Mouse (Mus musculus) neural tube, embryonic 11.5 days (tissue): ENCODE results near the gene Cage1. TPM values are rescaled to one million over a fixed set of nuclear protein-coding genes. Genes with fewer than 3 reads are reported as not detected.

Experiments used
- ATAC-seq: fragments of 200-750 bp; cut with Nextera tagmentation; 2 replicates; pipeline ENCODE4 v1.8.0; 2017; ENCODE audit warnings: moderate number of reproducible peaks, mild to moderate bottlenecking, moderate TSS enrichment, moderate library complexity; ENCODE audit not compliant: insufficient read depth, low FRiP score, low TSS enrichment
- DNase-seq: peaks from one replicate; pipeline ENCODE4 v3.0.0-alpha.2; 2015; ENCODE audit warnings: low spot score
- H3K27ac ChIP-seq: fragments of 300-500 bp; sonication (generic); 2 replicates; pipeline ENCODE4 v1.5.1; 2014; ENCODE audit warnings: low read depth, mild to moderate bottlenecking, low read length
- H3K27me3 ChIP-seq: fragments of 300-500 bp; sonication (generic); 2 replicates; pipeline ENCODE4 v1.6.1; 2014; ENCODE audit warnings: mild to moderate bottlenecking, low read length, mixed read lengths; ENCODE audit not compliant: control insufficient read depth, insufficient read depth
- H3K36me3 ChIP-seq: fragments of 300-500 bp; sonication (generic); 2 replicates; pipeline ENCODE4 v1.6.1; 2014; ENCODE audit warnings: mild to moderate bottlenecking, low read length, moderate library complexity, mixed read lengths; ENCODE audit not compliant: control insufficient read depth, insufficient read depth
- H3K4me1 ChIP-seq: fragments of 300-500 bp; sonication (generic); 2 replicates; pipeline ENCODE4 v1.6.1; 2014; ENCODE audit warnings: low read length, mixed read lengths; ENCODE audit not compliant: control insufficient read depth, insufficient read depth
- H3K4me2 ChIP-seq: fragments of 300-500 bp; sonication (generic); 2 replicates; pipeline ENCODE4 v1.6.1; 2014; ENCODE audit warnings: low read depth, mild to moderate bottlenecking, moderate library complexity
- H3K4me3 ChIP-seq: fragments of 300-500 bp; sonication (generic); 2 replicates; pipeline ENCODE4 v1.5.1; 2014; ENCODE audit warnings: low read depth, low read length
- H3K9ac ChIP-seq: fragments of 300-500 bp; sonication (generic); 2 replicates; pipeline ENCODE4 v1.6.1; 2014; ENCODE audit warnings: mild to moderate bottlenecking, low read length
- H3K9me3 ChIP-seq: fragments of 300-500 bp; sonication (generic); 2 replicates; pipeline ENCODE4 v1.6.1; 2016; ENCODE audit warnings: low read length; ENCODE audit not compliant: control insufficient read depth
- WGBS: fragments of 180-500 bp; shearing (Covaris S2); extraction: QIAGEN DNeasy Blood & Tissue Kit; methylation state at CpG from one replicate; pipeline ENCODE4 v1.1.7; 2014; 5-methylcytosine and 5-hydroxymethylcytosine counted together
- polyA plus RNA-seq: library from polyadenylated mRNA; unstranded; fragments of >200 nt; fragmentation: Nextera tagmentation; extraction: Ambion mirVana; gene quantifications from 2 replicates; pipeline ENCODE4 v1.2.1, GENCODE M21; 2014

Gene Cage1
- polyA plus RNA-seq, 1 experiment from 2014 or later, result 0.68 TPM

DNA sequence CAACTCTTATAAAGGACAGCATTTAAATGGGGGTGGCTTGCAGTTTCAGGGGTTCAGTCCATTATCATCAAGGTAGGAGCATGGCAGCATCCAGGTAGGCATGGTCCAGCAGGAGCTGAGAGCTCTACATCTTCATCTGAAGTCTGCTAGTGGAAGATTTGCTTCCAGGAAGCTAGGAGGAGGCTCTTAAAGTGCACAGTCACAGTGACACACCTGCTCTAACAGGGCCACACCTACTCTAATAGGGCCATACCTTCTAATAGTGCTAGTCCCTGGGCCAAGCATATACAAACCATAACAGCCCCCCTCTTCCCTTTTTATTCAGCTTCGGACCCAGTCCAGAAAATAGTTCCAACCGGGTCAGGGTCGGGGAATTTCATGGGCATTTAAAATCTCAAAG lies 37.2 kb downstream of the Cage1 start:
- no peaks in the 10 kb centered on the region for H3K36me3 ChIP-seq
- WGBS, result 63% methylated on average over 3 of the region's 3 CpGs
- no peak for ATAC-seq
- no peak overlapping the region for H3K4me3 ChIP-seq
- H3K27ac ChIP-seq, result no peak overlapping the region
- H3K4me2 ChIP-seq, result no peak overlapping the region
- no peak for DNase-seq
- no peaks in the 10 kb centered on the region for H3K27me3 ChIP-seq
- no peaks in the 10 kb centered on the region for H3K4me1 ChIP-seq
- H3K9ac ChIP-seq, result no peak overlapping the region
- no peaks in the 10 kb centered on the region for H3K9me3 ChIP-seq

DNA sequence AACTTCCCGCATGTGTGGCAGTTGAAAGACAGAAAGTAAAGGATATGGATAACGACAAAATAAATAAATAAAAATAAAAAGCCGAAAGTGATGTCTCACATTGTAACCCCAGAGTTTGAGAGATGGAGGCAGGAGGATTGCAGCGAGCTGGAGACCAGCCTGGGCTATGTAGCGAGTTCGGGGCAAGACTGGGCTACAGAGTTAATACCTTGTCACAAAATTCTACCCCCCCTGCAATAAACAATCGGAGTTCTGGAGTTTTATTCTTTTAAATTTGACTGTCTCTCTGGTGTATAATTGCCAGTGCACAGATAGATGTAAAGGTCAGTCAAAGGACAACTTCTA lies 42.5 kb downstream of the Cage1 start:
- ATAC-seq (peak; percentile 56), DNase-seq (no peak)
- Histone ChIP-seq H3K4me1 (peaks cover 7% of the 10 kb centered on the region; the same call in 1 of the 2 replicates), H3K36me3 (peaks cover 3% of the 10 kb centered on the region; the same call in 1 of the 2 replicates), H3K4me2 (peak overlapping the region; percentile 83), H3K4me3 (peak overlapping the region; percentile 93; the same call in 1 of the 2 replicates), H3K9me3 (no peaks in the 10 kb centered on the region), H3K9ac (peak overlapping the region; percentile 35; the same call in 1 of the 2 replicates), H3K27me3 (no peaks in the 10 kb centered on the region), H3K27ac (no peak overlapping the region)
- 23% methylated on average over 7 of the region's 7 CpGs for WGBS

DNA sequence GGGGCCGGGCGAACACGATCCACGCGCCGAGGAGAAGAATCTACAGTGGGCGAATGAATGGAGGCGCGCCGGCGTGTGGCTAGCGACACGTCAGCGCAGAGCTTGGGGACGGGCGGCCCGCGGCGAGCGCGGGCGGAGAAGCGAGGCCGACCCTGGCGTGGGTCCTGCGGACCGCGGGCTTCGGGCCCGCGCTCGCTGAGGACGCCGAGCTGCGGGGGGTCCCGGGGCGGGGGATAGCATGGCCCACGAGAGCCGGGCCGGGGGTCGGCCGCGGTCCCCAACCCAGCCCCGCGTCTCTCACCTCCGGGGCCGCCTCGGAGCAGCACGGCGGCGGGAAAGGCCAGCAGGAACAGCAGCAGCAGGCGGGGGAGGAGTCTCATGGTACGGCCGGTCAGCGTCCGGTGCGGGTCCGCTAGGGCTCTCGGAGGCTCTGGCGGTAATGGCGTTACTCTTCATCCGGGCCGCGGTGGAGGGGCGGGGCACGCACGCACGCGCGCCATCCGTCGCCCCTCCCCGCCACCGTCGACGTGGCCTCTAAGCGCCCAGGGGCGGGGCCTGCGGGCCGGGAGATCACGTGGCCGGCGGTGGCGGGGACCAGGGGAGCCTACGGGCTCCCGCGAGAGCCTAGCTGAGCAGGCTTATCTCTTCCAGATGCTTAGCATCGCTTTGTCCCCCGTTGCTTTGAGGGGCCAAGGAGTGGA lies 43.0 kb downstream of the Cage1 start, which contains the start of gene Ssr1:
Gene Ssr1, minus strand, starts transcription at position 514 of the 701 bp plus-strand sequence.
- H3K9ac ChIP-seq, result peak within 1 kb of the TSS; percentile 81
- DNase-seq, result peak; percentile 99
- H3K9me3 ChIP-seq, result no peaks in the 10 kb centered on the region
- peaks cover 6% of the 10 kb centered on the region for H3K36me3 ChIP-seq
- peak; percentile 98 for ATAC-seq
- peak within 1 kb of the TSS; percentile 81 for H3K27ac ChIP-seq
- WGBS, result under 1% methylated on average over 70 of the region's 89 CpGs
- H3K4me2 ChIP-seq, result peak within 1 kb of the TSS; percentile 83
- H3K4me1 ChIP-seq, result peaks cover 7% of the 10 kb centered on the region; the same call in 1 of the 2 replicates
- no peaks in the 10 kb centered on the region for H3K27me3 ChIP-seq
- H3K4me3 ChIP-seq, result peak within 1 kb of the TSS; percentile 93

DNA sequence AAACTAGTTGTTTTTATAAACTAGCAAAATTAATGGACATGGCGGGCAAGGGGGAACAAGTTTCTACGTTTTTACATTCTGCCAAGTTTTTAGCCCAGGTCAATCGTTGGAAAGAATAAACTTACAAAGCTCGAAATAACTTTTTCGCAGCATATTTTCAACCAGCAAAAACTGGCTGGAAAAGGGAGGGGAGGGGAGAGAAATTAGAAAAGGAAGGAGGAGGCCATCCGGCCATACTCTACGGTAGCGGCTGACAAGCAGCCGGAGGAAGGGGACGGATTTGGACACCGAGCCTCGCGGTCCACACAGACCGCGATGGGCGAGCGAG lies 43.5 kb downstream of the Cage1 start:
- Histone ChIP-seq H3K4me1 (peaks cover 7% of the 10 kb centered on the region; the same call in 1 of the 2 replicates), H3K9me3 (no peaks in the 10 kb centered on the region), H3K27ac (peak overlapping the region; percentile 81), H3K4me3 (peak overlapping the region; percentile 93), H3K27me3 (no peaks in the 10 kb centered on the region), H3K36me3 (peaks cover 6% of the 10 kb centered on the region), H3K4me2 (peak overlapping the region; percentile 83), H3K9ac (peak overlapping the region; percentile 81)
- under 1% methylated on average over 17 of the region's 17 CpGs for WGBS
- no peak for DNase-seq
- ATAC-seq, result peak; percentile 59

DNA sequence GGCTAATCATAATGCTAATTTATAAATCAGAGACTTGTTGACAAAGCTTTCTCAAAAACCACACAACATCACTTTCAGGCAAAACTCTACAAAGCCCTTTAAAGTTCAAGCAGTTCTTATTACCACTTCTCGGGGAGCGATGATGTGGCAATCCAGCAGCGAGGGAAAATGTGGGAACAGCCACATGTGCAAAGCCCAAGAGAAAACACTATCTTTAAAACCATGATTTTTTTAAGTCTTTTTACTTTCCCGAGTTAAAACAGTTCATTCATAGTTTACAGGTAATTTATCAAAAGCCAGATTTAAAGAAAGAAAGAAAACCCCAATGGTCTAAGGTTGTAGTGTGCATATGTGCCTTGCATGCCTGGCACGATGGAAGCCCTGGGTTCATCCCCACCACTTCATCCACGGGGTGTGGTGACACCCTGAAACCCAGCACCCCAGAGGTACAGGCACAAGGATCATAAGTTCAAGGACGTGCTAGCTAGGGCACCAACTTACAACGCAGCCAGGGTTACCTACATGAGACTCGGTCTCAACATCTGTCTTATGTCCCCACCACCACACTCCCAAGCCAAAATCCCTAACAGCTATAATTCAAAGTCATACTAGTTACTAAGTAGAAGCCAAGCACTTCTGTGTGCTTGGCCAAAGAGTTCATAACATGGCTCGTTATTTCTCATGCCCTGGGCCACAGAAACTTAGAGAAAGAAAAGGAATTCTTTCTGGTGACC lies 44.1 kb downstream of the Cage1 start:
- peak overlapping the region; percentile 93 for H3K4me3 ChIP-seq
- peaks cover 7% of the 10 kb centered on the region; the same call in 1 of the 2 replicates for H3K4me1 ChIP-seq
- H3K9me3 ChIP-seq, result no peaks in the 10 kb centered on the region
- H3K4me2 ChIP-seq, result peak overlapping the region; percentile 83
- WGBS, result 16% methylated on average over 10 of the region's 10 CpGs
- no peak for ATAC-seq
- no peak for DNase-seq
- H3K27ac ChIP-seq, result no peak overlapping the region
- H3K27me3 ChIP-seq, result no peaks in the 10 kb centered on the region
- H3K9ac ChIP-seq, result peak overlapping the region; percentile 81
- peaks cover 6% of the 10 kb centered on the region for H3K36me3 ChIP-seq

DNA sequence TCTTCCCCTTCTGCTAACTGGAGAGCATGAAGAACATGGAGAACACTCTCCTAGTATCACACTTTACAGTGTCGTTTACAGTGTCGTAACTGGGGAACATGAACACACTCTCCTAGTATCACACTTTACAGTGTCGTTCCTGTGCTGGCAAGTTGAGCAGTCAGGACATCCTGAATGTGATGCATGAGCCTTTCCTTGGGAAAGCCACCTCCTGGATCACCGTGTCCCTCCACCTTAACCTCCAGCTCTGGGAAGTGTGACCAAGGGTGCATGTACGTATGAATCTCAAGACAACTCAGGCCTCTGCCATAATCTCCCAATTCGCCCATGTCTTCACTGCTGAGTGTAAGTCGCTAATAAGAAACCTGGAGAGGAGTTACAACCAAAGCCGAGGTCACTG lies 47.2 kb downstream of the Cage1 start:
- WGBS, result 93% methylated on average over 8 of the region's 8 CpGs

DNA sequence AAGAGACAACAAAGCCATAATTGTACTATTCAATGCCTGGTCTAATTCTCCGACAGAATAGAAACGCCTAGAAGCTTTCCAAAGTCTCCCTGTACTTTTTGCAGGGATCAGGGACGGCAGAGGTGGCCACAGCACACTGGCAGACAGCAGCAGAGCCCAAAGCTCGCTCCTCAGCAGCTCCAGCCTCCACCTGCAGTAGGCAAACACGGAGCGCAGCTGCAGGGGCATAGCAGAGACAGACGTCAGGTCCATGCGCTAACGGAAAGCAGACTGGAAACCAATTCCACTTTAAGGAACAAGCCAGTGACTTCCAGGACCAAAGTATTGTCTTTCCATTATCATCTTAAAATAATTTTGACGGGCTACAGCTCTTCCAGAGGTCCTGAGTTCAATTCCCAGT lies 50.7 kb downstream of the Cage1 start:
- WGBS, result 87% methylated on average over 10 of the region's 10 CpGs

More for the DNA sequence above, 47.2 kb downstream of the Cage1 start:
- H3K36me3 ChIP-seq, result peaks cover 16% of the 10 kb centered on the region
- H3K4me3 ChIP-seq, result no peak overlapping the region
- DNase-seq, result no peak
- no peak overlapping the region for H3K27ac ChIP-seq
- ATAC-seq, result no peak
- H3K9me3 ChIP-seq, result no peaks in the 10 kb centered on the region
- no peaks in the 10 kb centered on the region for H3K27me3 ChIP-seq
- H3K9ac ChIP-seq, result no peak overlapping the region
- peaks cover 7% of the 10 kb centered on the region; the same call in 1 of the 2 replicates for H3K4me1 ChIP-seq
- H3K4me2 ChIP-seq, result no peak overlapping the region

DNA sequence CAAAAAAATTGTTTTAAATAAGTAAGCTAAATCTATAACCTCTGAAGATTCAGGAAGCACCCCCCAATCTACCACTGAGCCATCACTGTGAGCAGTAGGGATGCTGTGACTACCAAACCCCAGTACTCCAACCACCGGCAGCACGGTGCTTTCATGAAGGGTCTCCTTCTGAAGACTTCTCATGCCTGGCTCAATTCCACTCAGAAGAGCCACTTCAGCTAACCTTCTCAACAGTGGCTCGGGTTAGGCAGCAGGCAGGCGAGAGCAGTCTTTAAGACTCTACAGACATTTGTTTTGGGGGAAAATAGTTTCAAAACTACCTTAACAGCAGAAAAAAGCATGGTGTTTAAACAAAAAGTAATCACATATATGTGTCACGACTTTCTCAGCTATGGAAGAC lies 55.8 kb downstream of the Cage1 start:
- H3K27ac ChIP-seq, result no peak overlapping the region
- no peak overlapping the region for H3K9ac ChIP-seq
- H3K4me2 ChIP-seq, result no peak overlapping the region
- 90% methylated on average over 5 of the region's 5 CpGs for WGBS
- no peaks in the 10 kb centered on the region for H3K27me3 ChIP-seq
- no peaks in the 10 kb centered on the region for H3K4me1 ChIP-seq
- DNase-seq (no peak), ATAC-seq (no peak)
- no peaks in the 10 kb centered on the region for H3K9me3 ChIP-seq
- peaks cover 15% of the 10 kb centered on the region for H3K36me3 ChIP-seq
- no peak overlapping the region for H3K4me3 ChIP-seq

More for the DNA sequence above, 50.7 kb downstream of the Cage1 start:
- DNase-seq, result no peak
- no peak for ATAC-seq
- no peaks in the 10 kb centered on the region for H3K4me1 ChIP-seq
- H3K27ac ChIP-seq, result no peak overlapping the region
- no peak overlapping the region for H3K4me2 ChIP-seq
- no peaks in the 10 kb centered on the region for H3K27me3 ChIP-seq
- H3K4me3 ChIP-seq, result no peak overlapping the region
- no peak overlapping the region for H3K9ac ChIP-seq
- H3K36me3 ChIP-seq, result peaks cover 23% of the 10 kb centered on the region
- no peaks in the 10 kb centered on the region for H3K9me3 ChIP-seq
